Mouse (Mus musculus) testis, adult 2 months (tissue): ENCODE measurements at regions not wholly inside any gene's neighbourhood (a gene's known extent, or its start where the extent isn't known, plus 50 kb on each side); places are given as distances from the start of the nearest gene placed in this dataset.

Experiments
- CTCF ChIP-seq: fragments of 200-500 bp; IDR thresholded peaks from 2 replicates; pipeline ENCODE4 v1.5.1; 2012; ENCODE audit warnings: low read depth, mild to moderate bottlenecking, inconsistent platforms, low read length, moderate library complexity; ENCODE audit not compliant: control insufficient read depth, insufficient read depth, insufficient replicate concordance
- POLR2A ChIP-seq: fragments of 200-500 bp; IDR thresholded peaks from 2 replicates; pipeline ENCODE4 v1.6.1; 2012; ENCODE audit warnings: low read depth, mild to moderate bottlenecking, inconsistent platforms, low read length, moderate library complexity; ENCODE audit not compliant: control insufficient read depth

DNA sequence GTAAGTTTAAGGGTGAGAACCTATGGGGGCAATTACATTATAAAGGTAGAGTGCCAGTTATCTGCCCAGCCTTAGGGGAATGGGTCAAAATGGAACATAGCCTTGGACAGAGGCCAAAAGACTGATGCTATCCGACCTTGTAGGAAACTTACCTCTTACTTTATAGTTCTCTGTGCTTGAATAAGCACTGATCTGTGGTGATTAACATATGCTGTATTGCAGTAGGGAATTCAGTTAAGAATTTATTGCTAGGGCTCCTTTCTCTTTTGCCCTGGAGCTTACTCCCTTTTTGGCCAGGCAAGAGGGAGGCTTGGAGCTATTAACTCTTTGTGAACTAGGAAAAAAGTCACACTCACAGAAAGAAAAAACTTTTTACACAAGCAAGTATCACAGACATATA lies 748.5 kb downstream of the Poteg start:
- TF ChIP-seq POLR2A, result no peak
- TF ChIP-seq CTCF, result no peak
